Mouse (Mus musculus) liver, postnatal 0 days (tissue): ENCODE data around the gene Dlgap5.

Source experiments
- CTCF ChIP-seq: sonication (generic); IDR thresholded peaks from 2 replicates; pipeline ENCODE4 v1.5.1; 2016; ENCODE audit warnings: antibody characterized with exemption, low read depth
- EP300 ChIP-seq: IDR thresholded peaks from 2 replicates; pipeline ENCODE4 v1.6.1; 2016; ENCODE audit warnings: antibody characterized with exemption, low read depth, mild to moderate bottlenecking

DNA sequence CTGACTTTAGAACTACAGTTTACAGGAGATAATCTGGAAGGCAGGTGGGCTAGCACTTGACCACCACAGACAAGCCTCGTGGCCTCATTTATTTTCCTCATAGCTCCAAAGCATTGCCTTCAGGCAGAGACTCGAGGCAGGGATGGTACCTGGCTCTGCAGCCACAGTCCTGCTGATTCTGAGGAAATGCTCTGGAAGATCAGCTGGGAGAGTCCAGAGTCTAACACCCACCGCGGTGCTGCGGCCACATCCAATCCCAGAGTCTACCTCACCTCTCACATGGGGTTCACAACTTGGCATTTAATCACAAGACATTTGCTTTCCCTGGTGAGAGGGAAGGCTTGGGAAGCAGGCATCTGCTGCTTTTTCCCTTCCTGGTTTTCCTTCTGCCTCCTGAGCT, 63.3 kb downstream of the Dlgap5 start:
- TF ChIP-seq CTCF (no peak), EP300 (no peak)
